Mouse (Mus musculus) thymus, adult 2 months (tissue): ENCODE data around the gene Fam92b.

Experiments
- CTCF ChIP-seq: fragments of 200-500 bp; IDR thresholded peaks from 2 replicates; pipeline ENCODE4 v1.5.1; 2012; ENCODE audit warnings: mild to moderate bottlenecking, control low read depth, low read length, moderate library complexity, borderline replicate concordance; ENCODE audit not compliant: control insufficient read depth, poor library complexity, insufficient read depth; ENCODE audit errors: extremely low read depth
- POLR2A ChIP-seq: fragments of 200-500 bp; IDR thresholded peaks from 2 replicates; pipeline ENCODE4 v1.6.1; 2012; ENCODE audit warnings: mild to moderate bottlenecking, low read length, control low read depth, moderate library complexity; ENCODE audit not compliant: control insufficient read depth, poor library complexity, insufficient read depth; ENCODE audit errors: extremely low read depth

- no peak for TF ChIP-seq CTCF
- TF ChIP-seq POLR2A = no peak
Observed at GRCm38 (mm10) chr8:120124261-120124660, 53.0 kb downstream of the Fam92b start.
